In the genomic region with DNA sequence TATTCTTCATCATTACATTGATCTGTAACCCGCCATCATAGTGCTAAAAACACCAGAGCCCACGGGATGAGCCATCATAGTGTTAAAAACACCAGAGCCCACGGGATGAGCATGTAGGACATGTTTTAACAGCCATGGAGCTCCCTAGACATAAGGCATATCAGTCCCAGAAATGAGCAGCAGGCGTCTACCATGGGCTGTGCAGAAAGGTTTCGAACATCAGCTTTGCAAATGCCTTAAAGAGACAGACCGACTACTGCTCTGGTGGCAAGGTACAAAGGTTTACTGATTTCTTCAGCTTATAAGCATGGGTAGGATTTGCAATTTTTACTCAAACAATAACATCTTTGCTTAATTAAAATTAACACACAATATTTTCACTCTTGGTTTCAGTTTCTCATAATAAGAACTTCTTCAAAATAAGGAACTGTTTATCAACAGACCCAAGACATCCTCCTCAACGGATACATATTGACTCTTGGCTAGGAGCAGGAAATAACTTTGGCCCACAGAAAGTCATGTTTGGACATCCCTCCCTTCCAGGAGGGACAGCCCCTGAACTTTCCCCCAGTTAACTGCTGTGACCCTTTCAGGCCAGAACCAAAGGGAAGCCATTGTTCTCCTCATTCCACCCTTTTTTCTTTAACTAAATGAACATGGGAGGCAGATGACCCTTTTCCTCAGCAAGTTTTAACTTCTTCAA, we compare ENCODE assay signal across 22 mouse cellular contexts. TPM values are rescaled to one million over a fixed set of nuclear protein-coding genes. Genes with fewer than 3 reads are reported as not detected.
DNase-seq lines count a peak whose midpoint lies in the region; ATAC-seq lines count a peak whose summit lies in the region.
"Had no signal": no experiment of that assay in that cellular context is flagged by ENCODE, and none has a peak within 500 bp of the region (broad histone marks: within the 10 kb centered on the region; RNA-seq: fewer than 3 reads in every experiment).

No protein-coding gene starts in this region.

- no peaks in the 10 kb centered on the region for H3K27me3 ChIP-seq in heart, embryonic 10.5 days (ENCODE audit: insufficient read depth, poor library complexity, severe bottlenecking)
- H3K27me3 ChIP-seq in midbrain, embryonic 10.5 days (ENCODE audit: low read depth, poor library complexity, severe bottlenecking), result no peaks in the 10 kb centered on the region
- H3K27me3 ChIP-seq in midbrain, embryonic 16.5 days (ENCODE audit: control insufficient read depth, insufficient read depth, low read depth, low read length), result no peaks in the 10 kb centered on the region
- H3K27me3 ChIP-seq: hindbrain, embryonic 13.5 days; limb, embryonic 13.5 days; neural tube, embryonic 12.5 days had no signal

- DNase-seq in heart, postnatal 10 days, result peak; percentile 27 to 40
- no peak for DNase-seq in heart, embryonic 10.5 days (ENCODE audit: low spot score)
- DNase-seq in lung, postnatal 36 days, result peak; percentile 27
- no peak for DNase-seq in lung, postnatal 14 days
- no peak for DNase-seq in midbrain, embryonic 10.5 days (ENCODE audit: low spot score)
- DNase-seq: adrenal gland, postnatal 10 days; cerebellum, adult 2 months; lung, adult 2 months had no signal

- H3K9me3 ChIP-seq in heart, embryonic 10.5 days, result no peaks in the 10 kb centered on the region
- no peaks in the 10 kb centered on the region for H3K9me3 ChIP-seq in midbrain, embryonic 10.5 days (replicated peaks)
- H3K9me3 ChIP-seq in midbrain, embryonic 16.5 days (replicated peaks; ENCODE audit: control insufficient read depth, low read length, poor library complexity, severe bottlenecking), result no peaks in the 10 kb centered on the region
- H3K9me3 ChIP-seq: forebrain, embryonic 10.5 days; hindbrain, embryonic 13.5 days; limb, embryonic 13.5 days; neural tube, embryonic 12.5 days had no signal

- H3K4me3 ChIP-seq in heart, embryonic 10.5 days, result no peak overlapping the region
- no peak overlapping the region for H3K4me3 ChIP-seq in midbrain, embryonic 10.5 days
- H3K4me3 ChIP-seq in midbrain, embryonic 16.5 days (ENCODE audit: low read depth, low read length), result no peak overlapping the region
- H3K4me3 ChIP-seq: forebrain, embryonic 10.5 days; hindbrain, embryonic 13.5 days; limb, embryonic 13.5 days; neural tube, embryonic 12.5 days had no signal

- H3K27ac ChIP-seq in heart, embryonic 10.5 days, result no peak overlapping the region
- no peak overlapping the region for H3K27ac ChIP-seq in midbrain, embryonic 10.5 days (replicated peaks)
- H3K27ac ChIP-seq in midbrain, embryonic 16.5 days (ENCODE audit: low read length), result no peak overlapping the region
- H3K27ac ChIP-seq: forebrain, embryonic 10.5 days; hindbrain, embryonic 13.5 days; limb, embryonic 13.5 days; neural tube, embryonic 12.5 days had no signal

- H3K9ac ChIP-seq in midbrain, embryonic 16.5 days (ENCODE audit: low read depth, low read length), result no peak overlapping the region
- H3K9ac ChIP-seq: hindbrain, embryonic 13.5 days; limb, embryonic 13.5 days; neural tube, embryonic 12.5 days had no signal

- WGBS in heart, embryonic 10.5 days, result 68% methylated on average over 7 of the region's 7 CpGs
- 76% methylated on average over 7 of the region's 7 CpGs for WGBS in midbrain, embryonic 10.5 days
- WGBS in midbrain, embryonic 16.5 days, result 75% methylated on average over 7 of the region's 7 CpGs

- intact Hi-C loops in heart, postnatal 10 days (cut with DNase I), result loop anchor here (10.0 kb wide), 1 partner anchor 190 kb away; no protein-coding TSS in a partner anchor

- H3K4me1 ChIP-seq in heart, embryonic 10.5 days, result no peaks in the 10 kb centered on the region
- peaks cover 3% of the 10 kb centered on the region; the same call in 1 of the 2 replicates for H3K4me1 ChIP-seq in midbrain, embryonic 10.5 days
- no peaks in the 10 kb centered on the region for H3K4me1 ChIP-seq in midbrain, embryonic 16.5 days (ENCODE audit: control insufficient read depth, insufficient read depth, low read length)
- H3K4me1 ChIP-seq: hindbrain, embryonic 13.5 days; limb, embryonic 13.5 days; neural tube, embryonic 12.5 days had no signal

- no peak overlapping the region for H3K4me2 ChIP-seq in midbrain, embryonic 16.5 days (ENCODE audit: low read length)
- H3K4me2 ChIP-seq: hindbrain, embryonic 13.5 days; limb, embryonic 13.5 days; neural tube, embryonic 12.5 days had no signal

- no peaks in the 10 kb centered on the region for H3K36me3 ChIP-seq in heart, embryonic 10.5 days
- H3K36me3 ChIP-seq in midbrain, embryonic 10.5 days, result no peaks in the 10 kb centered on the region
- H3K36me3 ChIP-seq in midbrain, embryonic 16.5 days (ENCODE audit: control insufficient read depth, insufficient read depth, low read length), result no peaks in the 10 kb centered on the region
- H3K36me3 ChIP-seq: forebrain, embryonic 10.5 days; hindbrain, embryonic 13.5 days; limb, embryonic 13.5 days; neural tube, embryonic 12.5 days had no signal

- peak; percentile 95 for ATAC-seq in common myeloid progenitor, adult 5-6 weeks (replicated peaks; ENCODE audit: low read depth, poor library complexity, severe bottlenecking)
- ATAC-seq in midbrain, embryonic 16.5 days, result no peak
- ATAC-seq: CD4-positive, CD25-positive, alpha-beta regulatory T cell, adult 4 months had no signal

RNA-seq across cellular contexts. Expression of a gene that starts 10.4 kb away (rescaled TPM):
- total RNA-seq in heart, postnatal 10 days (2021), result not detected
- polyA plus RNA-seq in heart, embryonic 10.5 days (2016; fragmentation: Nextera tagmentation; extraction: Ambion mirVana), result not detected in 2 replicates
- 0.63 and 0.73 TPM in 2 replicates for total RNA-seq in common myeloid progenitor, adult 5-6 weeks (2017)
- 0.27 and 0.30 TPM in 2 replicates for polyA plus RNA-seq in midbrain, embryonic 10.5 days (2016; fragmentation: Nextera tagmentation; extraction: Ambion mirVana)
- polyA plus RNA-seq in midbrain, embryonic 16.5 days (2015; fragmentation: Nextera tagmentation; extraction: Ambion mirVana), result 0.19 and 0.24 TPM in 2 replicates
- total RNA-seq: gastrocnemius, adult 8-10 months; layer of hippocampus, postnatal 10 days; left cerebral cortex, postnatal 10 days had no signal
- polyA plus RNA-seq: cerebellum, adult 2 months; cortical plate, adult 2 months; heart, embryonic 14.5 days; hindbrain, embryonic 13.5 days; limb, embryonic 13.5 days; neural tube, embryonic 12.5 days had no signal

RNA-seq across cellular contexts. Expression of a gene that starts 11.3 kb away (rescaled TPM):
- 1 to 10 TPM in 1 of 2 experiments, under 1 TPM in 1; 0.62 to 1.1 TPM for total RNA-seq in heart, postnatal 10 days (2021)
- polyA plus RNA-seq in heart, embryonic 10.5 days (2016; fragmentation: Nextera tagmentation; extraction: Ambion mirVana), result 0.20 and 0.59 TPM in 2 replicates
- total RNA-seq in common myeloid progenitor, adult 5-6 weeks (2017), result 59.1 and 74.1 TPM in 2 replicates
- 0.25 TPM in 1 of 2 replicates, not detected in the other for polyA plus RNA-seq in midbrain, embryonic 10.5 days (2016; fragmentation: Nextera tagmentation; extraction: Ambion mirVana)
- 0.16 and 0.87 TPM in 2 replicates for polyA plus RNA-seq in midbrain, embryonic 16.5 days (2015; fragmentation: Nextera tagmentation; extraction: Ambion mirVana)
- total RNA-seq: gastrocnemius, adult 8-10 months had no signal
- polyA plus RNA-seq: forebrain, embryonic 10.5 days had no signal

RNA-seq across cellular contexts. Expression of a gene that starts 38.2 kb away (rescaled TPM):
- total RNA-seq in heart, postnatal 10 days (2021), result 1 to 10 TPM in 1 of 2 experiments, under 1 TPM in 1; 0.62 to 1.6 TPM
- 0.06 TPM in 1 of 2 replicates, not detected in the other for polyA plus RNA-seq in heart, embryonic 10.5 days (2016; fragmentation: Nextera tagmentation; extraction: Ambion mirVana)
- not detected in 2 replicates for total RNA-seq in common myeloid progenitor, adult 5-6 weeks (2017)
- not detected in 2 replicates for polyA plus RNA-seq in midbrain, embryonic 10.5 days (2016; fragmentation: Nextera tagmentation; extraction: Ambion mirVana)
- not detected in 2 replicates for polyA plus RNA-seq in midbrain, embryonic 16.5 days (2015; fragmentation: Nextera tagmentation; extraction: Ambion mirVana)
- total RNA-seq: layer of hippocampus, postnatal 10 days; megakaryocyte-erythroid progenitor cell, adult 5-6 weeks had no signal
- polyA plus RNA-seq: CD4-positive, CD25-positive, alpha-beta regulatory T cell, adult 4 months; cerebellum, adult 2 months; cortical plate, adult 2 months; forebrain, embryonic 10.5 days; heart, embryonic 14.5 days; hindbrain, embryonic 13.5 days; intestine, embryonic 14.5 days had no signal

Comparison
In these comparisons a context has a peak if more than half of its experiments do, and no peak if none do; other contexts are left out.
1. DNase-seq: peak in heart, postnatal 10 days (2 of 2) and lung, postnatal 36 days (single experiment); none in heart, embryonic 10.5 days (single experiment), lung, postnatal 14 days (single experiment) and midbrain, embryonic 10.5 days (single experiment).